Mouse (Mus musculus) lung, embryonic 14.5 days (tissue): Measurements from ENCODE around the gene Crybg1. TPM values are rescaled to one million over a fixed set of nuclear protein-coding genes. Genes with fewer than 3 reads are reported as not detected.
"Not testable (repeated sequence)": the region's sequence is repeated elsewhere in the genome, so short reads cannot be mapped to it uniquely, and the experiment has no call there.

ENCODE experiments used
- ATAC-seq: fragments of 200-750 bp; cut with Nextera tagmentation; 2 replicates; pipeline ENCODE4 v1.8.0; 2017; ENCODE audit warnings: mild to moderate bottlenecking, moderate TSS enrichment, moderate library complexity; ENCODE audit not compliant: insufficient read depth
- DNase-seq: peaks from one replicate; pipeline ENCODE4 v3.0.0-alpha.2; 2015
- H3K27ac ChIP-seq: fragments of 300-500 bp; sonication (generic); 2 replicates; pipeline ENCODE4 v1.5.1; 2014; ENCODE audit warnings: low read depth, mild to moderate bottlenecking, moderate library complexity
- H3K27me3 ChIP-seq: fragments of 300-500 bp; sonication (generic); 2 replicates; pipeline ENCODE4 v1.6.1; 2014; ENCODE audit warnings: low read length, control low read depth; ENCODE audit not compliant: insufficient read depth
- H3K36me3 ChIP-seq: fragments of 300-500 bp; sonication (generic); 2 replicates; pipeline ENCODE4 v1.6.1; 2014; ENCODE audit warnings: control low read depth; ENCODE audit not compliant: insufficient read depth
- H3K4me1 ChIP-seq: fragments of 300-500 bp; sonication (generic); 2 replicates; pipeline ENCODE4 v1.6.1; 2014; ENCODE audit warnings: antibody characterized with exemption, control low read depth; ENCODE audit not compliant: insufficient read depth
- H3K4me2 ChIP-seq: fragments of 300-500 bp; sonication (generic); 2 replicates; pipeline ENCODE4 v1.6.1; 2014; ENCODE audit warnings: mild to moderate bottlenecking
- H3K4me3 ChIP-seq: fragments of 300-500 bp; sonication (generic); 2 replicates; pipeline ENCODE4 v1.5.1; 2014; ENCODE audit warnings: low read depth, low read length
- H3K9ac ChIP-seq: fragments of 300-500 bp; sonication (generic); 2 replicates; pipeline ENCODE4 v1.6.1; 2014
- H3K9me3 ChIP-seq: fragments of 300-500 bp; sonication (generic); 2 replicates; pipeline ENCODE4 v1.6.1; 2016; ENCODE audit warnings: low read depth, low read length, control low read depth
- CTCF ChIP-seq: IDR thresholded peaks from 2 replicates; pipeline ENCODE4 v1.5.1; 2016; ENCODE audit warnings: antibody characterized with exemption, low read depth
- WGBS: fragments of 180-500 bp; shearing (Covaris S2); extraction: QIAGEN DNeasy Blood & Tissue Kit; methylation state at CpG from one replicate; pipeline ENCODE4 v1.1.7; 2014; 5-methylcytosine and 5-hydroxymethylcytosine counted together
- polyA plus RNA-seq: library from polyadenylated mRNA; unstranded; fragments of >200 nt; fragmentation: Nextera tagmentation; extraction: Ambion mirVana; gene quantifications from 2 replicates; pipeline ENCODE4 v1.2.1, GENCODE M21; 2014

The Crybg1 gene
- polyA plus RNA-seq, 1 experiment from 2014 or later = 0.22 TPM

DNA sequence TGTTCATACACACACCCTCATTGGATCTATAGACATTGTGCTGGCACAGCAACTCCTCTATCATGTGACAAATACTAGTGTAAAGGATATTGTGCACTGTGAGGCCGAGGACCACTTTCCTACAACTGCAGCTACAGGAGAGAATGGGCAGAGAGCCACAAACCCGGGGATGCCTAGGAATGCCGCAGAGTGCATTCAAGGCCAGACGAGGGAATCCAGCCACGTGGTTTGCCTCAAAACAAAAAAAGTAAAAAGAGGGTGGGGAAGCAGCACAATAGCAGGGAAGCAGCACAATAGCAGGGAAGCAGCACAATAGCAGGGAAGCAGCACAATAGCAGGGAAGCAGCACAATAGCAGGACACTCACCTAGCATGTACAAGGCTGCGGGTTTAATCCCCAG, 155.5 kb downstream of the Crybg1 start:
- WGBS = 37% methylated on average over 6 of the region's 6 CpGs
- Histone ChIP-seq H3K4me2 (no peak overlapping the region), H3K4me1 (no peaks in the 10 kb centered on the region), H3K9ac (no peak overlapping the region), H3K27me3 (no peaks in the 10 kb centered on the region), H3K4me3 (no peak overlapping the region), H3K36me3 (no peaks in the 10 kb centered on the region), H3K27ac (no peak overlapping the region), H3K9me3 (no peaks in the 10 kb centered on the region)
- DNase-seq = peak; percentile 23
- TF ChIP-seq CTCF = no peak
- no peak; the same call in 1 of the 2 replicates for ATAC-seq

DNA sequence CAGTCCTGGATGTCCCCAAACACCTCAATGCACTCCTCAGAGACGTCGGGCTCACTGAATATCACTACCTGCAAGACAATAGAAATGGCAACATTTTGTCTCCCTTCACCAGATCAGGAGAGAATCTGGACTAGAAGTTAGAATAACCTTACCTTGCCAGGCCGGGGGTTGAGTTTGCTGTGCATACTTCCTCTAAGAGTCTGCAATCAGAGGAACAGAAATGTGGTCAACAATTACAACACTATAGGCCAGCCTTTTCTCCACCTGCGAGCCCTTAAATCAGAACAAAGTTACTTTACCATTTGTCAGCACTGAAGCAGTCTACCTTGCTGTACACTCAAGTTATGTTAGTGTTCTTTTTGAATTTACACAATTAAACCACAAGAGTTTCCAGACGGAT, 156.1 kb downstream of the Crybg1 start:
- TF ChIP-seq CTCF = no peak

DNA sequence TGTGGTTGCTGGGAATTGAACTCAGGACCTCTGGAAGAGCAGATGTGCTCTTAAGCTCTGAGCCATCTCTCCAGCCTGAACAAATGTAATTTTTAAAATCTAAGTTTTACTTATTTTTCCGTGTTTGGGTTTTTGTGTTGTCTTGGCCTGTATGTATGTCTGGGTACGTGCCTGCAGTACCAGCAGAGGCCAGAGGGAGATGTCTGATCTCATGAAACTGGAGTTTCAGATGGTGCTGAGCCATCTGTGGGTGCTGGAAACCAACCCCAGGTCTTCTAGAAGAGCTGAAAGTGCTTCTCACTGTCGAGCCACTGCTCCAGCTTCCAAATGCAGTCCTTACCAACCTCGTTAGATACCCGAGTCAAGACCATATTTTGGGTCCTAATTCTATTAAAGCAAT, 157.4 kb downstream of the Crybg1 start:
- Histone ChIP-seq H3K9ac (no peak overlapping the region), H3K9me3 (no peaks in the 10 kb centered on the region), H3K27ac (no peak overlapping the region), H3K36me3 (no peaks in the 10 kb centered on the region), H3K4me3 (no peak overlapping the region), H3K27me3 (no peaks in the 10 kb centered on the region), H3K4me2 (no peak overlapping the region), H3K4me1 (no peaks in the 10 kb centered on the region)
- 93% methylated on average over 5 of the region's 5 CpGs for WGBS
- TF ChIP-seq CTCF = peak; percentile 31; the same call in 1 of the 2 replicates
- no peak for ATAC-seq
- no peak for DNase-seq

More for the DNA sequence above, 156.1 kb downstream of the Crybg1 start:
- no peak overlapping the region for H3K4me2 ChIP-seq
- WGBS = 74% methylated on average over 5 of the region's 5 CpGs
- no peak overlapping the region for H3K4me3 ChIP-seq
- H3K9ac ChIP-seq = no peak overlapping the region
- ATAC-seq (no peak), DNase-seq (no peak)
- no peaks in the 10 kb centered on the region for H3K9me3 ChIP-seq
- H3K27me3 ChIP-seq = no peaks in the 10 kb centered on the region
- H3K27ac ChIP-seq = no peak overlapping the region
- no peaks in the 10 kb centered on the region for H3K4me1 ChIP-seq
- H3K36me3 ChIP-seq = no peaks in the 10 kb centered on the region

DNA sequence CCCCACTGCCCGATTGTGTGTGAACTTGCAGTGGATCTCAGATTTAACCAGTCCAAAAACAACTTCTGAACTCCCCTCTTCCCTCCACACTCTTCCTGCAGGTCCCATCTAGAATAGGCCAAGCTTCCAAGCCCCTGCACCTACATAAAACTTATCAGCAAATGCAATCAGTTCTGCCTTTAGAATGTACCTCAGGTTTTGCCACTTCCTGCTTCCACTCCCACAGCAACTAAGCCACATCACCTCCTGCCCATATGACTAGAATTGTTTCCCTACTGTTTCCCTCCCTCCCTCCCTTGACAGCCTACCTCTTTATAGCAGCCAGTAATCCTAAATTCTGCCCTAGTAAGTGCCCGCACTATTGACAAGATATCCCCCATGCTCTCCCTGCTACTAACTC, 164.8 kb downstream of the Crybg1 start:
- no peaks in the 10 kb centered on the region for H3K4me1 ChIP-seq
- TF ChIP-seq CTCF = no peak
- H3K36me3 ChIP-seq = no peaks in the 10 kb centered on the region
- no peak overlapping the region for H3K4me2 ChIP-seq
- DNase-seq (no peak), ATAC-seq (no peak)
- H3K27me3 ChIP-seq = no peaks in the 10 kb centered on the region
- H3K4me3 ChIP-seq = no peak overlapping the region
- no peak overlapping the region for H3K27ac ChIP-seq
- no peaks in the 10 kb centered on the region for H3K9me3 ChIP-seq
- 82% methylated on average over 2 of the region's 2 CpGs for WGBS
- H3K9ac ChIP-seq = no peak overlapping the region

- no peak for ATAC-seq
- H3K9ac ChIP-seq = no peak overlapping the region
- H3K36me3 ChIP-seq = no peaks in the 10 kb centered on the region
- H3K4me3 ChIP-seq = no peak overlapping the region
- H3K27me3 ChIP-seq = no peaks in the 10 kb centered on the region
- 77% methylated on average over 5 of the region's 5 CpGs for WGBS
- H3K27ac ChIP-seq = no peak overlapping the region
- H3K4me2 ChIP-seq = no peak overlapping the region
- H3K4me1 ChIP-seq = no peaks in the 10 kb centered on the region
- DNase-seq = no peak
- no peak for TF ChIP-seq CTCF
- no peaks in the 10 kb centered on the region for H3K9me3 ChIP-seq
These were observed 165.4 kb downstream of the Crybg1 start for GRCm38 (mm10) chr10:43983241-43983640.

DNA sequence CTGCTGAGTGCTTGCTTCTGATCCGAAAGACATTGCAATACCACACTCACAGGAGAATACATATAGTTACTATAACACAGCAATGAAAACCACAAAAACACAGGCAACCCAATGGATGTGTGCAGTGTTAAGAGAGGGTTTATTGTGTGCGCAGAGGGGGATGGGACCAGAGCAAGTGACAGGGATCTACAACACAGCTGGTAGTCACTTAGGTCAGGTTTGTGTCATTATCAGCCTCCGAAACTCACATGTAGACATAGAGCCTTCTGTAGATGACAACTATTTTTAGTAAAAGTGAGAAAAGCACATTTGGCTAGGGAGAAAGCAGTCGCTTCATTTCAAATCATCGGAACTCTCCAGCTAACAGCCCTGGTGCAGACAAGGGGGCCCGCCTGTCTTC, 166.2 kb downstream of the Crybg1 start:
- WGBS = 74% methylated on average over 6 of the region's 6 CpGs
- Histone ChIP-seq H3K9ac (no peak overlapping the region), H3K36me3 (no peaks in the 10 kb centered on the region), H3K4me3 (no peak overlapping the region), H3K27ac (no peak overlapping the region), H3K27me3 (no peaks in the 10 kb centered on the region), H3K9me3 (no peaks in the 10 kb centered on the region), H3K4me2 (no peak overlapping the region), H3K4me1 (no peaks in the 10 kb centered on the region)
- DNase-seq (no peak), ATAC-seq (no peak)
- TF ChIP-seq CTCF = no peak

GRCm38 (mm10) chr10:43980742-43981141, 167.9 kb downstream of the Crybg1 start:
- not testable (repeated sequence) for H3K27me3 ChIP-seq, DNase-seq, H3K4me1 ChIP-seq, H3K4me3 ChIP-seq, H3K9me3 ChIP-seq, ATAC-seq, H3K36me3 ChIP-seq, H3K9ac ChIP-seq, H3K4me2 ChIP-seq, H3K27ac ChIP-seq
- WGBS = 80% methylated on average over 3 of the region's 3 CpGs

DNA sequence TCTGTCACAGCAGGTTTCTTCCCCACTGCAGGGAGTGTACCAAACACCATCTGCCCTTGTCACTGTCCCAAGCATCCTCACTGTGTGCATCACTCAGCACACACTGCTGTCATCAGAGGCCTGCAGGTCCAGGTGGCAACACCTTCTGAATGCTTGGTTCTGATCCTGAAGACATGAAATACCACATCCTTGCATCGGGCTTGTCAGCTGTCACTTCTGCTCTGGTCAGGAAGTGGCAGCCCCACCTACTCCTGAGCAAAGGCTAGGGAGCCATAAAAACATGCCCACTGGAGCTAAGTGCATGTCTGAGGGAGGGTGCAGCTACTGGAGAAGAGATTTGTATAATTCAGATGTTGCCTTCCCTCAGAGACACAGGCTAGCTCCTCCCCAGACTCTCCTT, 168.6 kb downstream of the Crybg1 start:
- 64% methylated on average over 1 of the region's 1 CpGs for WGBS
- Histone ChIP-seq H3K27ac (no peak overlapping the region), H3K9me3 (no peaks in the 10 kb centered on the region), H3K4me1 (no peaks in the 10 kb centered on the region), H3K4me2 (no peak overlapping the region), H3K27me3 (no peaks in the 10 kb centered on the region), H3K36me3 (no peaks in the 10 kb centered on the region), H3K9ac (no peak overlapping the region), H3K4me3 (no peak overlapping the region)
- DNase-seq = no peak
- no peak for ATAC-seq
- no peak for TF ChIP-seq CTCF
